Mouse (Mus musculus) C2C12 (cell line): Measurements from ENCODE around the gene Angptl1.

Experiments
- CTCF ChIP-seq: IDR thresholded peaks from one replicate; pipeline ENCODE4 v1.5.1; 2011; ENCODE audit not compliant: control insufficient read depth, insufficient read depth, insufficient read length
- FOSL1 ChIP-seq: IDR thresholded peaks from one replicate; pipeline ENCODE4 v1.8.0; 2011; ENCODE audit warnings: mild to moderate bottlenecking, low read length; ENCODE audit not compliant: poor library complexity, insufficient read depth, severe bottlenecking
- MAX ChIP-seq: IDR thresholded peaks from one replicate; pipeline ENCODE4 v1.6.1; 2011; ENCODE audit warnings: mild to moderate bottlenecking, control low read depth
- MYOG ChIP-seq: IDR thresholded peaks from one replicate; pipeline ENCODE4 v1.6.1; 2011; ENCODE audit not compliant: control insufficient read depth, insufficient read length; ENCODE audit errors: extremely low read depth

DNA sequence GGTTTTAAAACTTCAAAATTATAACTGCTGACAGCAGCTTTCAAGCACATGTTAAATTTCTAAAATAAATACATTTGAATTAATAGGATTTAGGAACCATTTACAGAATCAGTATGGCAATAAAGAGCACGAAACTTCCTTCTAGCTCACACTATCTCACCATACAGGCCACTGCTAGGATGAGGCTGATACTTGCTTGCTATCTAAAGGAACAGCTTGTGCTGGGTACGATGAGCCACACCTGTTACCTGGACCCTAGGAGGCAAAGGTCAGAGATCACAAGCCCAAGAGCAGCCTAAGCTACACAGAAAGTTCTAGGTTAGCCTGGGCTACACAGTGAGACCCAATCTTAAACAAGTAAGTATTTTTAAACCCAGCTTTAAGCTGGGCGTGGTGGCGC, 70.9 kb downstream of the Angptl1 start:
- TF ChIP-seq CTCF: no peak
- TF ChIP-seq MAX: no peak
- TF ChIP-seq FOSL1: no peak
- no peak for TF ChIP-seq MYOG
